Mouse (Mus musculus) left cerebral cortex, adult 8-10 months (tissue): ENCODE results near the gene Rarb. TPM values are rescaled to one million over a fixed set of nuclear protein-coding genes. Genes with fewer than 3 reads are reported as not detected.

Source experiments
- DNase-seq, 2 experiments: peaks; one replicate each; pipeline ENCODE4 v3.0.0; 2022; ENCODE audit warnings: low spot score in 2 of 2
- total RNA-seq, 4 experiments: library from RNA; stranded (reverse); gene quantifications; 2 replicates each; pipeline ENCODE4 v1.2.4; 2022

Gene Rarb
- total RNA-seq, 4 experiments from 2014 or later = 35.7 to 38.3 (median 36.5) TPM

- no peak for DNase-seq
These were observed 229.8 kb downstream of the Rarb start for GRCm38 (mm10) chr14:16589139-16589538.

- no peak for DNase-seq
These were observed 240.9 kb downstream of the Rarb start for GRCm38 (mm10) chr14:16578100-16578499.

GRCm38 (mm10) chr14:16577049-16577448 lies 241.9 kb downstream of the Rarb start:
- DNase-seq = no peak

- peak; percentile 60 to 68 for DNase-seq
These were observed 243.8 kb downstream of the Rarb start for GRCm38 (mm10) chr14:16574925-16575721.

- no peak for DNase-seq
These were observed 245.3 kb downstream of the Rarb start for GRCm38 (mm10) chr14:16573475-16574171.

- DNase-seq = no peak
These were observed 246.1 kb downstream of the Rarb start for GRCm38 (mm10) chr14:16572755-16573340.

GRCm38 (mm10) chr14:16569506-16570001 lies 249.4 kb downstream of the Rarb start:
- DNase-seq = no peak

GRCm38 (mm10) chr14:16566920-16567319 lies 252.0 kb downstream of the Rarb start:
- DNase-seq = no peak

GRCm38 (mm10) chr14:16563912-16564311 lies 255.0 kb downstream of the Rarb start:
- no peak for DNase-seq

- DNase-seq = no peak
These were observed 257.3 kb downstream of the Rarb start for GRCm38 (mm10) chr14:16561496-16562170.

GRCm38 (mm10) chr14:16559294-16560217 lies 259.4 kb downstream of the Rarb start:
- no peak for DNase-seq

GRCm38 (mm10) chr14:16558033-16558432 lies 260.9 kb downstream of the Rarb start:
- DNase-seq = no peak

- DNase-seq = no peak
These were observed 264.1 kb downstream of the Rarb start for GRCm38 (mm10) chr14:16554643-16555459.

GRCm38 (mm10) chr14:16554319-16554642 lies 264.7 kb downstream of the Rarb start:
- no peak for DNase-seq

GRCm38 (mm10) chr14:16552293-16552692 lies 266.7 kb downstream of the Rarb start:
- no peak for DNase-seq

- peak in 1 of 2 experiments; percentile 55 for DNase-seq
These were observed 267.1 kb downstream of the Rarb start for GRCm38 (mm10) chr14:16551843-16552242.

GRCm38 (mm10) chr14:16548200-16548576 lies 270.8 kb downstream of the Rarb start:
- DNase-seq = no peak

GRCm38 (mm10) chr14:16547492-16548199 lies 271.3 kb downstream of the Rarb start:
- DNase-seq = no peak

- no peak for DNase-seq
These were observed 274.0 kb downstream of the Rarb start for GRCm38 (mm10) chr14:16544995-16545394.
